Mouse (Mus musculus): ENCODE data around the gene Cdkn3. TPM values are rescaled to one million over a fixed set of nuclear protein-coding genes. Genes with fewer than 3 reads are reported as not detected.

The Cdkn3 gene
- polyA plus RNA-seq, 2 experiments: 23.4 to 46.6 TPM

DNA sequence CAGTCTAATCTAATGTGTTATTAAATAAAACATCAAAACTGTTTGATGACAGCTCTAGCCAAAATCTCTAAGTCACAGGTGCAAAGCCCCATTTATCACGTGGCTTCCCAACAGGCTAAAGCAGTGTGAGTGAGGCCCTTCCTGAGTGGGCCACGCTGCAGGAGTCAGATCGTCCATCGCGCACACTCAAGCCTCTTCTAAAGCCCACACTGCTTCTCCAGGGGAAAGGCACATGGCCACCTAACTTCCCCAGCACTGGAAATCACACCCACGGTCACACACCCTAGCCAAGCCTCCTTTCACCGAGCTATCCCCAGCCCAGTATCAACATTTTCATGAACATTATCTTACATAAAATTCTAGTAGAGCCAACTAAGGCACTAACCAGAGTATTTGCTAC lies 20.7 kb downstream of the Cdkn3 start:
- ATAC-seq (ENCODE audit: low FRiP score, low read depth): no peak

DNA sequence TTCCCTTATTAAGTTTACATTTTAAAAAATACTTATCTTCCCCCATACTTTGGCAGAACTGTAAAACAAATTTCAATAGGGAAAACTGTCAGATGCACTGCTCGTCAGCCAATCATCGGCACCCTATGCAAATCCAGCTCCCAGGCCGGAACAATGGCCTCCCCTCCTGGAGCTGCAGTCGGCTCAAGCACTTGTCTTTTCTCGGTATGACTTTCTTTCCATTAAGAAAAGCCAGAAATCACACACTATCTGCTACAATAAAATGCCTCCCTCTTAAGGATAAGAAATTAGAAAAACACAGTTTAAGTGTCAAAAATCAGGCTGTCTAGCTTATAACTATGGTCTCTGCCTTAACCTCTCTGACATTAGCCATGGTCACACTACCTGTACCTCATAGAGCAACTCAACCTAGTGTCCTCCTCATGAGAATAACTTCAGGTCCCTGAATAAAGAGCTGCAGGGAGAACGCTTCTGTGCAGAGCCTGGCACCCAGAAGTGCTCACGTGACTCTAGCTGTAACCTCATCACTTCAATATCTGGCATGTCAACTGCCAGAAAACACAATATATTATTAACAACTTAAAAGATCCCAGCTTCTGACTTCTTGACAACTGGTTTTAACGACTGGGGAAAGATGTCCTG lies 22.0 kb downstream of the Cdkn3 start:
- Histone ChIP-seq H3K4me2 (replicated peaks; ENCODE audit: low read depth, low read length, severe bottlenecking) (no peak overlapping the region), H3K36me3 (ENCODE audit: control insufficient read depth, insufficient read depth, low read length) (peaks cover 55% of the 10 kb centered on the region), H3K4me3 (replicated peaks; ENCODE audit: low read length) (no peak overlapping the region), H3K27me3 (ENCODE audit: control insufficient read depth, insufficient read depth, low read length) (no peaks in the 10 kb centered on the region), H3K9me3 (ENCODE audit: control insufficient read depth, low read length) (0 out of 2 replicates have a peak, but pooled peaks cover 4% of the 10 kb centered on the region), H3K9ac (ENCODE audit: low read depth, low read length, severe bottlenecking) (no peak overlapping the region), H3K4me1 (ENCODE audit: control insufficient read depth, insufficient read depth, low read length) (peaks cover 23% of the 10 kb centered on the region), H3K27ac (replicated peaks; ENCODE audit: low read depth, low read length) (no peak overlapping the region)
- TF ChIP-seq POLR2A (IDR thresholded peaks at IDR 0.05; ENCODE audit: borderline replicate concordance, extremely low read depth, insufficient read depth, insufficient read length): no peak
- WGBS: 88% methylated on average over 8 of the region's 8 CpGs
- ATAC-seq (ENCODE audit: low FRiP score, low read depth) (no peak), DNase-seq (ENCODE audit: low spot score) (no peak)

More for the DNA sequence above, 20.7 kb downstream of the Cdkn3 start:
- 92% methylated on average over 7 of the region's 7 CpGs for WGBS
- Histone ChIP-seq H3K4me2 (replicated peaks; ENCODE audit: low read depth, low read length, severe bottlenecking) (no peak overlapping the region), H3K4me3 (replicated peaks; ENCODE audit: low read length) (no peak overlapping the region), H3K36me3 (ENCODE audit: control insufficient read depth, insufficient read depth, low read length) (peaks cover 66% of the 10 kb centered on the region), H3K27ac (replicated peaks; ENCODE audit: low read depth, low read length) (no peak overlapping the region), H3K4me1 (ENCODE audit: control insufficient read depth, insufficient read depth, low read length) (peaks cover 16% of the 10 kb centered on the region), H3K9ac (ENCODE audit: low read depth, low read length, severe bottlenecking) (no peak overlapping the region), H3K27me3 (ENCODE audit: control insufficient read depth, insufficient read depth, low read length) (no peaks in the 10 kb centered on the region), H3K9me3 (ENCODE audit: control insufficient read depth, low read length) (0 out of 2 replicates have a peak, but pooled peaks cover 4% of the 10 kb centered on the region)
- TF ChIP-seq POLR2A (IDR thresholded peaks at IDR 0.05; ENCODE audit: borderline replicate concordance, extremely low read depth, insufficient read depth, insufficient read length): no peak
- DNase-seq (ENCODE audit: low spot score): no peak

DNA sequence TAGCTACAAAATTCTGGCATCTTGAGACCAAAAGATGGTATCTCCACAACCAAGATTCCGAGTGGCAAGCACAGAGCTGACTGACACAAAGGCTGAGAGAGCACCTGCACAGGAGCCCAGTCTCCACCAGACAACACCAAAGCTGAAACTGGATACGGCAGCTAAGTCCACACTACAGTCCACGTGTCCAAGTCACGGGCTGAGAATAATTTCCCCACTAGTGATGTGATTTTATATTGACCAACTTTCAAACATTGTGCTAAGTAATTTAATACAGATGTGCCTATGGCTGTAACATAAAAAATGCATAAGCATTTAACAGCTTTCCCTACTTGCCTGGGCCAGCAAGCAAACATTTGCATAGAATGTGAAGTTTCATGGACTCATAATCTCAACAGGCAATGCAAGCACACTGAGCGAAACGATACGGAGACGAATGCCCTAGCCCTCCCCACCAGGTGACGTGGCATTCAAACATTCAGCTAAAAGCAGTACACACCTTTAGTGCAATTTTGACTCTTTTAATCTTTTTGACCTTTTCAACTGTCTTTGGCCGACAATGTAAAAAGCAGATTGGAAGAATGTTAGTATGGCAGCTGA lies 23.1 kb downstream of the Cdkn3 start:
- no peak overlapping the region for H3K27ac ChIP-seq (replicated peaks; ENCODE audit: low read depth, low read length)
- no peak for TF ChIP-seq POLR2A (IDR thresholded peaks at IDR 0.05; ENCODE audit: borderline replicate concordance, extremely low read depth, insufficient read depth, insufficient read length)
- H3K36me3 ChIP-seq (ENCODE audit: control insufficient read depth, insufficient read depth, low read length): peaks cover 44% of the 10 kb centered on the region
- ATAC-seq (ENCODE audit: low FRiP score, low read depth) (no peak), DNase-seq (ENCODE audit: low spot score) (no peak)
- H3K4me1 ChIP-seq (ENCODE audit: control insufficient read depth, insufficient read depth, low read length): peaks cover 23% of the 10 kb centered on the region
- H3K4me2 ChIP-seq (replicated peaks; ENCODE audit: low read depth, low read length, severe bottlenecking): no peak overlapping the region
- no peak overlapping the region for H3K4me3 ChIP-seq (replicated peaks; ENCODE audit: low read length)
- WGBS: 58% methylated on average over 10 of the region's 10 CpGs
- no peaks in the 10 kb centered on the region for H3K27me3 ChIP-seq (ENCODE audit: control insufficient read depth, insufficient read depth, low read length)
- no peak overlapping the region for H3K9ac ChIP-seq (ENCODE audit: low read depth, low read length, severe bottlenecking)
- H3K9me3 ChIP-seq (ENCODE audit: control insufficient read depth, low read length): 0 out of 2 replicates have a peak, but pooled peaks cover 4% of the 10 kb centered on the region

DNA sequence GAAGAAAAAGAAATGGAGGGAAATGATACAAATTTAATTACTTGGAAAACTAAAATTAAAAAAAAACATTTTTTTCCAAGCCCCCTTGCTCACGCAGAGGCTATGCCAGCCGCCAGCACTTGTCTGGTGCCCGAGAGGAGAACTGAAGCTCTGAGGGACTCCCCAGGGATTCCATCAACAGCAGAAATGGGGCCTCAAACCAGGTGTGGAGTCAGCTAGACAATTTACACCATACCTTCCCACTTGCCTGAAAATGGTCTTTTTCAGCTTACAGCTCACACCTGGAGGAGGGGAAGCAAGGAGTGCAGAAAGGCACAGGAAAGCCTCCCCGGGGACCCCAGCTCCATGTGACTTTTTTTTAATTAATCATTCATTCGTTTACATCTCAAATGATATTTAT lies 24.9 kb downstream of the Cdkn3 start:
- ATAC-seq (ENCODE audit: low FRiP score, low read depth) (no peak), DNase-seq (ENCODE audit: low spot score) (no peak)
- no peak overlapping the region for H3K4me3 ChIP-seq (replicated peaks; ENCODE audit: low read length)
- no peak overlapping the region for H3K9ac ChIP-seq (ENCODE audit: low read depth, low read length, severe bottlenecking)
- H3K4me2 ChIP-seq (replicated peaks; ENCODE audit: low read depth, low read length, severe bottlenecking): no peak overlapping the region
- no peak overlapping the region for H3K27ac ChIP-seq (replicated peaks; ENCODE audit: low read depth, low read length)
- no peaks in the 10 kb centered on the region for H3K9me3 ChIP-seq (ENCODE audit: control insufficient read depth, low read length)
- peaks cover 25% of the 10 kb centered on the region for H3K4me1 ChIP-seq (ENCODE audit: control insufficient read depth, insufficient read depth, low read length)
- no peaks in the 10 kb centered on the region for H3K27me3 ChIP-seq (ENCODE audit: control insufficient read depth, insufficient read depth, low read length)
- TF ChIP-seq POLR2A (IDR thresholded peaks at IDR 0.05; ENCODE audit: borderline replicate concordance, extremely low read depth, insufficient read depth, insufficient read length): no peak
- 79% methylated on average over 5 of the region's 5 CpGs for WGBS
- H3K36me3 ChIP-seq (ENCODE audit: control insufficient read depth, insufficient read depth, low read length): peaks cover 26% of the 10 kb centered on the region

DNA sequence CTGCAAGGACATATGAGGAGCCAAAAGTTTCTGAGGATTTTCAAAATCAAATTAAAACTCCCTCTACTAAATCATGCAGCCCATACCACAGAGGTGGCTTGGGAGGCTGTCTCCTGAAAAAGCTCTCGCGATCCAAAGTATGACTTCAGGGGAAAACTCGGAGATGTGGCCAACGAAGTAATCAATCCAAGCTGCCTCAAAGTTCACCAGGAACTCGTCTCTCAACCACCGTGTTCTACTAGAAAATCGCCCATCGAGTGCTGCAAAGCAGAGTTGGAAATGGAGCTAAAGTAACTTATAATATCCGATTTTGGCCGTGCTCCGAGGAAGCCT lies 27.1 kb downstream of the Cdkn3 start:
- Histone ChIP-seq H3K27me3 (ENCODE audit: control insufficient read depth, insufficient read depth, low read length) (no peaks in the 10 kb centered on the region), H3K4me2 (replicated peaks; ENCODE audit: low read depth, low read length, severe bottlenecking) (peak overlapping the region; percentile 46), H3K36me3 (ENCODE audit: control insufficient read depth, insufficient read depth, low read length) (peaks cover 12% of the 10 kb centered on the region), H3K27ac (replicated peaks; ENCODE audit: low read depth, low read length) (peak overlapping the region; percentile 99), H3K9me3 (ENCODE audit: control insufficient read depth, low read length) (no peaks in the 10 kb centered on the region), H3K4me3 (replicated peaks; ENCODE audit: low read length) (peak overlapping the region; percentile 97), H3K4me1 (ENCODE audit: control insufficient read depth, insufficient read depth, low read length) (peaks cover 25% of the 10 kb centered on the region), H3K9ac (ENCODE audit: low read depth, low read length, severe bottlenecking) (peak overlapping the region; percentile 98)
- no peak for DNase-seq (ENCODE audit: low spot score)
- ATAC-seq (ENCODE audit: low FRiP score, low read depth): peak; percentile 39; the same call in 1 of the 2 replicates
- WGBS: under 1% methylated on average over 11 of the region's 11 CpGs
- TF ChIP-seq POLR2A (IDR thresholded peaks at IDR 0.05; ENCODE audit: borderline replicate concordance, extremely low read depth, insufficient read depth, insufficient read length): no peak
